Mouse (Mus musculus): ENCODE measurements around the gene Mpeg1. TPM values are rescaled to one million over a fixed set of nuclear protein-coding genes. Genes with fewer than 3 reads are reported as not detected.

Mpeg1 gene
- 0.29 and 0.39 TPM in 2 replicates for polyA plus RNA-seq (2015; fragmentation: Nextera tagmentation; extraction: Ambion mirVana)

- Histone ChIP-seq H3K9ac (no peak within 1 kb of the TSS), H3K36me3 (no peaks in the 10 kb centered on the region), H3K27me3 (replicated peaks) (no peaks in the 10 kb centered on the region), H3K27ac (replicated peaks) (no peak within 1 kb of the TSS), H3K4me3 (no peak within 1 kb of the TSS), H3K4me1 (peaks cover 17% of the 10 kb centered on the region), H3K9me3 (no peaks in the 10 kb centered on the region), H3K4me2 (no peak within 1 kb of the TSS)
- no peak for ATAC-seq (ENCODE audit: extremely low read depth, insufficient number of reproducible peaks, low FRiP score, low TSS enrichment)
- WGBS = 73% methylated on average over 11 of the region's 11 CpGs
These were observed at the start of gene Mpeg1 for GRCm38 (mm10) chr19:12460282-12461249. TSS of gene Mpeg1 (plus strand) at chr19:12460779.

DNA sequence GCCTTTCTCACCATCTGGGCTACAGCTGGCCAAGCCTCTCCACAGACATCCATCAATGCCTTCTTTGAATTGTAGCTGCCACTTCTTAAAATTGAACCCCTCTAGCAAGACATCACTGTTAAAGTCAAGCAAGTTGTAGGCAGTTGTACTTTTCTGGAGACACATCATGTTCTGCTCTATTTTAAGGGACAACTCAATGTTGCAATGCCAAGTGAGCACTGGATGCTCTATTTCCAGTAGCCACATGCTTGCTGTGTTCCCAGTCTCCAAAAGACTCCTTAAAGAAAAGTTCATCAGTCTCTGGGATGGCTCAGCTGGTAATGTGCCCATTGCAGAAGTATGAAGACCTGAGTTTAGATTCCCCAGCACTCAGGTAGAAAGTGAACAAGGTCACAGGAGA is 46.8 kb upstream of the Mpeg1 start:
- no peaks in the 10 kb centered on the region for H3K27me3 ChIP-seq (replicated peaks)
- H3K4me1 ChIP-seq = no peaks in the 10 kb centered on the region
- H3K36me3 ChIP-seq = no peaks in the 10 kb centered on the region
- H3K27ac ChIP-seq (replicated peaks) = no peak overlapping the region
- ATAC-seq (ENCODE audit: extremely low read depth, insufficient number of reproducible peaks, low FRiP score, low TSS enrichment) = no peak
- H3K9ac ChIP-seq = no peak overlapping the region
- H3K4me3 ChIP-seq = no peak overlapping the region
- H3K4me2 ChIP-seq = no peak overlapping the region
- H3K9me3 ChIP-seq = no peaks in the 10 kb centered on the region

- Histone ChIP-seq H3K27me3 (replicated peaks) (no peaks in the 10 kb centered on the region), H3K4me1 (no peaks in the 10 kb centered on the region), H3K36me3 (no peaks in the 10 kb centered on the region), H3K9me3 (no peaks in the 10 kb centered on the region), H3K4me3 (no peak within 1 kb of the TSS), H3K9ac (no peak within 1 kb of the TSS), H3K27ac (replicated peaks) (no peak within 1 kb of the TSS), H3K4me2 (no peak within 1 kb of the TSS)
- no peak for ATAC-seq (ENCODE audit: extremely low read depth, insufficient number of reproducible peaks, low FRiP score, low TSS enrichment)
These were observed 43.2 kb upstream of the Mpeg1 start, which contains the start of gene Olfr1441 for GRCm38 (mm10) chr19:12417361-12417760. TSS of gene Olfr1441 (plus strand) at chr19:12417433.

GRCm38 (mm10) chr19:12418312-12418711 is 42.3 kb upstream of the Mpeg1 start:
- no peak for ATAC-seq (ENCODE audit: extremely low read depth, insufficient number of reproducible peaks, low FRiP score, low TSS enrichment)
- Histone ChIP-seq H3K4me1 (no peaks in the 10 kb centered on the region), H3K27ac (replicated peaks) (no peak overlapping the region), H3K4me2 (no peak overlapping the region), H3K4me3 (no peak overlapping the region), H3K9ac (no peak overlapping the region), H3K9me3 (no peaks in the 10 kb centered on the region), H3K36me3 (no peaks in the 10 kb centered on the region), H3K27me3 (replicated peaks) (no peaks in the 10 kb centered on the region)
- 58% methylated on average over 3 of the region's 3 CpGs for WGBS

GRCm38 (mm10) chr19:12420555-12420954 is 40.0 kb upstream of the Mpeg1 start:
- Histone ChIP-seq H3K36me3 (no peaks in the 10 kb centered on the region), H3K4me3 (no peak overlapping the region), H3K9me3 (no peaks in the 10 kb centered on the region), H3K4me1 (no peaks in the 10 kb centered on the region), H3K4me2 (no peak overlapping the region), H3K9ac (no peak overlapping the region), H3K27ac (replicated peaks) (no peak overlapping the region), H3K27me3 (replicated peaks) (no peaks in the 10 kb centered on the region)
- no peak for ATAC-seq (ENCODE audit: extremely low read depth, insufficient number of reproducible peaks, low FRiP score, low TSS enrichment)
- 69% methylated on average over 6 of the region's 6 CpGs for WGBS

GRCm38 (mm10) chr19:12421680-12422079 is 38.9 kb upstream of the Mpeg1 start:
- no peak for ATAC-seq (ENCODE audit: extremely low read depth, insufficient number of reproducible peaks, low FRiP score, low TSS enrichment)
- Histone ChIP-seq H3K27ac (replicated peaks) (no peak overlapping the region), H3K27me3 (replicated peaks) (no peaks in the 10 kb centered on the region), H3K36me3 (no peaks in the 10 kb centered on the region), H3K4me3 (no peak overlapping the region), H3K9ac (no peak overlapping the region), H3K4me1 (no peaks in the 10 kb centered on the region), H3K4me2 (no peak overlapping the region), H3K9me3 (no peaks in the 10 kb centered on the region)
- WGBS = 68% methylated on average over 1 of the region's 1 CpGs

DNA sequence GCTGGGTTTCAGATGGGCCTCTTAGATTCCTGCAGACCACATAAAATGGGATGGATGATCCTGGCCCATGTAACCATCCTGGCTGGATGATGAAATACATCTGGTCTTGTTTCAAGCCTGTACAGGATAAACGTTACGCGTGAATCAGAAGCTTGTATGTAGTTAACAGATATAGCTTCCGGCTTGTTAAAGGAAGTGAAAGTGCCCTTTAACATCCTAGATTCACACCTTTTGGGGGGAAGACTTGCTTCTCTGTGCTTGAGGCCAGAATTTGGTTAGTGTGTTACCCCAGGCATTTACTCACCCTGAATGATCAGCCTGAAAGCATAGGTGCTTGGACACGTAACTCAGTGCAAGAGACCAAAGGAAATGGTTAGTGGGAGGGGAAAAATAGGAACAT is 33.5 kb upstream of the Mpeg1 start:
- no peaks in the 10 kb centered on the region for H3K4me1 ChIP-seq
- no peaks in the 10 kb centered on the region for H3K9me3 ChIP-seq
- no peaks in the 10 kb centered on the region for H3K36me3 ChIP-seq
- no peak overlapping the region for H3K4me2 ChIP-seq
- no peak for ATAC-seq (ENCODE audit: extremely low read depth, insufficient number of reproducible peaks, low FRiP score, low TSS enrichment)
- H3K9ac ChIP-seq = no peak overlapping the region
- H3K27me3 ChIP-seq (replicated peaks) = no peaks in the 10 kb centered on the region
- 79% methylated on average over 5 of the region's 5 CpGs for WGBS
- H3K27ac ChIP-seq (replicated peaks) = no peak overlapping the region
- H3K4me3 ChIP-seq = no peak overlapping the region

DNA sequence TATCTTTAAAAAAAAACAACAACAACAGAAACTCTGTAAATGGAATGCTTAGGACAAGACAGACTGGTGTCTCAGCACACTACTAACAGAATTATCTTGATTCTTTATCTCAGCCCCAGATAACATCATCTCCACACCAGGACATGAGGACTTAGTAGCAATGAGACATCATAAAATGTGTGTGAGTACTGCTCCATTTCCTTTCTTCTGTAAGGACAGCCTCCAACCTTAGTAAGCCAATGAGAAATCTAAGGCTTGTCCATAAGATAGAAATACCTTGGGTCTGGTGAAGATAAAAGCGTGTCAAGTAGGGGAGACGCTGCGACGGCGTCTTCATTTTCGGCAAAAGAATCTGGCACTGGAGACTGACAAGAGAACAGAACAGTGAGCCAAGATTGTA is 33.0 kb upstream of the Mpeg1 start, which contains the start of gene Pfpl:
Gene Pfpl, plus strand, starts transcription at position 301 of the 400 bp plus-strand sequence.
- Histone ChIP-seq H3K36me3 (no peaks in the 10 kb centered on the region), H3K27ac (replicated peaks) (no peak within 1 kb of the TSS), H3K9me3 (no peaks in the 10 kb centered on the region), H3K4me3 (no peak within 1 kb of the TSS), H3K27me3 (replicated peaks) (no peaks in the 10 kb centered on the region), H3K9ac (no peak within 1 kb of the TSS), H3K4me2 (no peak within 1 kb of the TSS), H3K4me1 (no peaks in the 10 kb centered on the region)
- no peak for ATAC-seq (ENCODE audit: extremely low read depth, insufficient number of reproducible peaks, low FRiP score, low TSS enrichment)
- WGBS = 80% methylated on average over 6 of the region's 6 CpGs

DNA sequence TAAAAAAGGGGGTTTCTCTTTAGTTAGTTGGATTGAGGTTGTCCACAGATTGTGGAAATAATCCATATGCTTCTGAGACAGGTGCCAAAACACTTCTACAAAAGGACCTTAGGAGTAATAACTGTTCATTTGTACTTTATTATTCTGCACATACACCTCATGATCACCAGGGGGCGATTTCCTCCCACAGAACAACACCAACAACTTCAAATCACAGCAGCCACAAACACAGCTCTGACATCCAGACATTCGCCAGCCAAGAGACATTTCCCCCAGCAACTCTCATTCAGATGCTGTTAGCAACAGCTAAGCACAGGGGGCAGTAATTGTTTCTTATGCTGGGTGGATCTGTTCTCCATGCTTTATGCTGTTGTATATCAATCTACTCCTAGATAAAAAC is 27.5 kb upstream of the Mpeg1 start:
- Histone ChIP-seq H3K9me3 (no peaks in the 10 kb centered on the region), H3K9ac (no peak overlapping the region), H3K27ac (replicated peaks) (no peak overlapping the region), H3K36me3 (no peaks in the 10 kb centered on the region), H3K4me2 (no peak overlapping the region), H3K4me1 (no peaks in the 10 kb centered on the region), H3K27me3 (replicated peaks) (no peaks in the 10 kb centered on the region), H3K4me3 (no peak overlapping the region)
- WGBS = 6% methylated on average over 2 of the region's 2 CpGs
- ATAC-seq (ENCODE audit: extremely low read depth, insufficient number of reproducible peaks, low FRiP score, low TSS enrichment) = no peak

GRCm38 (mm10) chr19:12435011-12435416 is 25.6 kb upstream of the Mpeg1 start:
- no peak overlapping the region for H3K4me2 ChIP-seq
- H3K9ac ChIP-seq = no peak overlapping the region
- H3K4me3 ChIP-seq = no peak overlapping the region
- H3K4me1 ChIP-seq = no peaks in the 10 kb centered on the region
- no peaks in the 10 kb centered on the region for H3K9me3 ChIP-seq
- H3K27me3 ChIP-seq (replicated peaks) = no peaks in the 10 kb centered on the region
- H3K27ac ChIP-seq (replicated peaks) = no peak overlapping the region
- 66% methylated on average over 4 of the region's 4 CpGs for WGBS
- ATAC-seq (ENCODE audit: extremely low read depth, insufficient number of reproducible peaks, low FRiP score, low TSS enrichment) = no peak
- H3K36me3 ChIP-seq = no peaks in the 10 kb centered on the region

GRCm38 (mm10) chr19:12435750-12436524 is 24.6 kb upstream of the Mpeg1 start:
- 55% methylated on average over 4 of the region's 4 CpGs for WGBS

More at GRCm38 (mm10) chr19:12435750-12436524, 24.6 kb upstream of the Mpeg1 start:
- H3K9me3 ChIP-seq = no peaks in the 10 kb centered on the region
- H3K9ac ChIP-seq = no peak overlapping the region
- H3K36me3 ChIP-seq = no peaks in the 10 kb centered on the region
- no peaks in the 10 kb centered on the region for H3K4me1 ChIP-seq
- no peak overlapping the region for H3K4me2 ChIP-seq
- ATAC-seq (ENCODE audit: extremely low read depth, insufficient number of reproducible peaks, low FRiP score, low TSS enrichment) = no peak
- H3K27ac ChIP-seq (replicated peaks) = no peak overlapping the region
- H3K4me3 ChIP-seq = no peak overlapping the region
- no peaks in the 10 kb centered on the region for H3K27me3 ChIP-seq (replicated peaks)
